Mouse (Mus musculus) bone marrow macrophage, adult 2 months (primary cell): ENCODE measurements around the gene Mcoln3.

ENCODE experiments used
- CTCF ChIP-seq: IDR thresholded peaks from 2 replicates; pipeline ENCODE4 v1.5.1; 2012; ENCODE audit warnings: low read depth, mild to moderate bottlenecking, low read length, moderate library complexity
- POLR2A ChIP-seq: IDR thresholded peaks from 2 replicates; pipeline ENCODE4 v1.6.1; 2012; ENCODE audit warnings: mild to moderate bottlenecking, low read depth, low read length, borderline replicate concordance

GRCm38 (mm10) chr3:146080241-146080640 is 37.0 kb upstream of the Mcoln3 start:
- no peak for TF ChIP-seq POLR2A
- no peak for TF ChIP-seq CTCF
